ENCODE assay signal across 9 mouse cellular contexts in genomic region chr9:106149399-106149754, GRCm38 (mm10). TPM values are rescaled to one million over a fixed set of nuclear protein-coding genes. Genes with fewer than 3 reads are reported as not detected.
DNase-seq lines count a peak whose midpoint lies in the region; ATAC-seq and TF ChIP-seq lines count a peak whose summit lies in the region.
"Had no signal": no experiment of that assay in that cellular context is flagged by ENCODE, and none has a peak within 500 bp of the region (broad histone marks: within the 10 kb centered on the region; RNA-seq: fewer than 3 reads in every experiment).

No protein-coding gene starts in this region.

- peaks cover 11% of the 10 kb centered on the region; the same call in 1 of the 2 replicates for H3K4me1 ChIP-seq in kidney, embryonic 14.5 days (ENCODE audit: control insufficient read depth, insufficient read depth, low read length)
- peaks cover 12% of the 10 kb centered on the region for H3K4me1 ChIP-seq in embryonic facial prominence, embryonic 12.5 days
- peaks cover 26% of the 10 kb centered on the region for H3K4me1 ChIP-seq in hindbrain, embryonic 16.5 days (ENCODE audit: control insufficient read depth, insufficient read depth, low read depth, low read length)
- H3K4me1 ChIP-seq in midbrain, postnatal 0 days (ENCODE audit: insufficient read depth, low read length), result peaks cover 17% of the 10 kb centered on the region

- no peak overlapping the region for H3K27ac ChIP-seq in kidney, embryonic 14.5 days (ENCODE audit: low read depth, low read length)
- no peak overlapping the region for H3K27ac ChIP-seq in embryonic facial prominence, embryonic 12.5 days
- H3K27ac ChIP-seq in hindbrain, embryonic 16.5 days (ENCODE audit: low read depth, low read length), result peak overlapping the region; percentile 92
- peak overlapping the region; percentile 97 for H3K27ac ChIP-seq in midbrain, postnatal 0 days (ENCODE audit: low read depth, low read length)

- peak overlapping the region; percentile 52; the same call in 1 of the 2 replicates for H3K9ac ChIP-seq in kidney, embryonic 14.5 days (ENCODE audit: low read depth, low read length)
- peak overlapping the region; percentile 60 for H3K9ac ChIP-seq in embryonic facial prominence, embryonic 12.5 days
- H3K9ac ChIP-seq in hindbrain, embryonic 16.5 days (ENCODE audit: low read depth, low read length), result peak overlapping the region; percentile 93
- peak overlapping the region; percentile 93 for H3K9ac ChIP-seq in midbrain, postnatal 0 days (replicated peaks; ENCODE audit: low read length, poor library complexity, severe bottlenecking)

- H3K4me2 ChIP-seq in kidney, embryonic 14.5 days (replicated peaks; ENCODE audit: low read depth, low read length), result peak overlapping the region; percentile 62
- peak overlapping the region; percentile 87 for H3K4me2 ChIP-seq in embryonic facial prominence, embryonic 12.5 days (replicated peaks)
- H3K4me2 ChIP-seq in hindbrain, embryonic 16.5 days (ENCODE audit: low read length), result peak overlapping the region; percentile 60
- H3K4me2 ChIP-seq in midbrain, postnatal 0 days (ENCODE audit: low read depth, low read length, poor library complexity, severe bottlenecking), result peak overlapping the region; percentile 83

- DNase-seq in kidney, postnatal 14 days, result no peak
- peak; percentile 17 for DNase-seq in midbrain, postnatal 0 days (ENCODE audit: low spot score)
- DNase-seq in right cerebral cortex, postnatal 36 days (ENCODE audit: low spot score in 2 of 2), result no peak
- no peak for DNase-seq in adrenal gland, postnatal 14 days
- DNase-seq in layer of hippocampus, adult 18-20 months (ENCODE audit: low spot score in 2 of 2), result no peak
- DNase-seq: cerebellum, postnatal 25 days had no signal

- ATAC-seq in kidney, embryonic 14.5 days (ENCODE audit: low FRiP score, low TSS enrichment), result no peak
- no peak for ATAC-seq in embryonic facial prominence, embryonic 12.5 days (ENCODE audit: insufficient number of reproducible peaks, insufficient read depth, low FRiP score, low TSS enrichment)
- no peak for ATAC-seq in hindbrain, embryonic 16.5 days
- no peak for ATAC-seq in midbrain, postnatal 0 days (ENCODE audit: low FRiP score)

- H3K9me3 ChIP-seq in kidney, embryonic 14.5 days (ENCODE audit: control insufficient read depth, low read length), result no peaks in the 10 kb centered on the region
- H3K9me3 ChIP-seq in embryonic facial prominence, embryonic 12.5 days, result no peaks in the 10 kb centered on the region
- H3K9me3 ChIP-seq in hindbrain, embryonic 16.5 days (ENCODE audit: control insufficient read depth, low read length), result no peaks in the 10 kb centered on the region
- H3K9me3 ChIP-seq in midbrain, postnatal 0 days (ENCODE audit: low read length), result no peaks in the 10 kb centered on the region

- no peaks in the 10 kb centered on the region for H3K36me3 ChIP-seq in kidney, embryonic 14.5 days (ENCODE audit: control insufficient read depth, insufficient read depth, low read length)
- no peaks in the 10 kb centered on the region for H3K36me3 ChIP-seq in embryonic facial prominence, embryonic 12.5 days
- H3K36me3 ChIP-seq in hindbrain, embryonic 16.5 days (ENCODE audit: control insufficient read depth, insufficient read depth, low read length), result peaks cover 8% of the 10 kb centered on the region
- H3K36me3 ChIP-seq in midbrain, postnatal 0 days (ENCODE audit: insufficient read depth, low read length), result peaks cover 8% of the 10 kb centered on the region

- WGBS in kidney, embryonic 14.5 days, result 19% methylated on average over 10 of the region's 10 CpGs
- 16% methylated on average over 10 of the region's 10 CpGs for WGBS in embryonic facial prominence, embryonic 12.5 days
- WGBS in hindbrain, embryonic 16.5 days, result 8% methylated on average over 10 of the region's 10 CpGs
- WGBS in midbrain, postnatal 0 days, result 4% methylated on average over 10 of the region's 10 CpGs

- no peak for TF ChIP-seq CTCF in midbrain, postnatal 0 days (IDR thresholded peaks at IDR 0.05)

- peaks cover 35% of the 10 kb centered on the region for H3K27me3 ChIP-seq in kidney, embryonic 14.5 days (ENCODE audit: control insufficient read depth, insufficient read depth, low read length)
- peaks cover 45% of the 10 kb centered on the region for H3K27me3 ChIP-seq in embryonic facial prominence, embryonic 12.5 days
- no peaks in the 10 kb centered on the region for H3K27me3 ChIP-seq in hindbrain, embryonic 16.5 days (replicated peaks; ENCODE audit: control insufficient read depth, insufficient read depth, low read length)
- no peaks in the 10 kb centered on the region for H3K27me3 ChIP-seq in midbrain, postnatal 0 days (ENCODE audit: insufficient read depth, low read length)

- peak overlapping the region; percentile 41 for H3K4me3 ChIP-seq in kidney, embryonic 14.5 days (ENCODE audit: low read length)
- peak overlapping the region; percentile 50 for H3K4me3 ChIP-seq in embryonic facial prominence, embryonic 12.5 days
- peak overlapping the region; percentile 75 for H3K4me3 ChIP-seq in hindbrain, embryonic 16.5 days (ENCODE audit: low read length)
- H3K4me3 ChIP-seq in midbrain, postnatal 0 days (ENCODE audit: low read depth, low read length), result peak overlapping the region; percentile 76

RNA-seq across cellular contexts. Expression of gene Glyctk, which starts 8.6 kb away (rescaled TPM):
- polyA plus RNA-seq in kidney, embryonic 14.5 days (2014; fragmentation: Nextera tagmentation; extraction: Ambion mirVana), result 1.3 and 4.2 TPM in 2 replicates
- 3.0 and 4.1 TPM in 2 replicates for polyA plus RNA-seq in embryonic facial prominence, embryonic 12.5 days (2016; fragmentation: Nextera tagmentation; extraction: Ambion mirVana)
- 2.1 TPM in 2 replicates for polyA plus RNA-seq in hindbrain, embryonic 16.5 days (2015; fragmentation: Nextera tagmentation; extraction: Ambion mirVana)
- 0.66 and 0.94 TPM in 2 replicates for total RNA-seq in midbrain, postnatal 0 days (2014; rRNA removed)
- 0.75 and 0.90 TPM in 2 replicates for polyA plus RNA-seq in midbrain, postnatal 0 days (2015; fragmentation: Nextera tagmentation; extraction: Ambion mirVana)
- 3.6 and 13.6 TPM in 2 replicates for total RNA-seq in adrenal gland, postnatal 14 days (2021)
- 1 to 10 TPM; 4.2 to 4.8 TPM for total RNA-seq in layer of hippocampus, adult 18-20 months (2021)

RNA-seq across cellular contexts. Expression of gene Wdr82, which starts 21.4 kb away (rescaled TPM):
- polyA plus RNA-seq in kidney, embryonic 14.5 days (2014; fragmentation: Nextera tagmentation; extraction: Ambion mirVana), result 27.1 and 38.1 TPM in 2 replicates
- polyA plus RNA-seq in embryonic facial prominence, embryonic 12.5 days (2016; fragmentation: Nextera tagmentation; extraction: Ambion mirVana), result 30.8 and 32.6 TPM in 2 replicates
- polyA plus RNA-seq in hindbrain, embryonic 16.5 days (2015; fragmentation: Nextera tagmentation; extraction: Ambion mirVana), result 26.7 and 30.6 TPM in 2 replicates
- 245 and 261 TPM in 2 replicates for total RNA-seq in midbrain, postnatal 0 days (2014; rRNA removed)
- 30.6 and 31.7 TPM in 2 replicates for polyA plus RNA-seq in midbrain, postnatal 0 days (2015; fragmentation: Nextera tagmentation; extraction: Ambion mirVana)
- 83.9 and 84.7 TPM in 2 replicates for total RNA-seq in adrenal gland, postnatal 14 days (2021)
- 100 to 1,000 TPM; 130 to 137 TPM for total RNA-seq in layer of hippocampus, adult 18-20 months (2021)

RNA-seq across cellular contexts. Expression of gene Ppm1m, which starts 50.2 kb away (rescaled TPM):
- 36.4 and 43.1 TPM in 2 replicates for polyA plus RNA-seq in kidney, embryonic 14.5 days (2014; fragmentation: Nextera tagmentation; extraction: Ambion mirVana)
- 55.2 and 57.2 TPM in 2 replicates for polyA plus RNA-seq in embryonic facial prominence, embryonic 12.5 days (2016; fragmentation: Nextera tagmentation; extraction: Ambion mirVana)
- polyA plus RNA-seq in hindbrain, embryonic 16.5 days (2015; fragmentation: Nextera tagmentation; extraction: Ambion mirVana), result 20.9 TPM in 2 replicates
- total RNA-seq in midbrain, postnatal 0 days (2014; rRNA removed), result 16.2 and 27.7 TPM in 2 replicates
- 18.5 and 21.3 TPM in 2 replicates for polyA plus RNA-seq in midbrain, postnatal 0 days (2015; fragmentation: Nextera tagmentation; extraction: Ambion mirVana)
- 133 and 136 TPM in 2 replicates for total RNA-seq in adrenal gland, postnatal 14 days (2021)
- 10 to 100 TPM; 18.9 to 19.2 TPM for total RNA-seq in layer of hippocampus, adult 18-20 months (2021)

RNA-seq across cellular contexts. Expression of gene Col6a4, which starts 52.8 kb away (rescaled TPM):
- 0.50 and 0.76 TPM in 2 replicates for polyA plus RNA-seq in kidney, embryonic 14.5 days (2014; fragmentation: Nextera tagmentation; extraction: Ambion mirVana)
- 0.13 TPM in 2 replicates for polyA plus RNA-seq in embryonic facial prominence, embryonic 12.5 days (2016; fragmentation: Nextera tagmentation; extraction: Ambion mirVana)
- polyA plus RNA-seq in hindbrain, embryonic 16.5 days (2015; fragmentation: Nextera tagmentation; extraction: Ambion mirVana), result 1.3 and 1.5 TPM in 2 replicates
- total RNA-seq in midbrain, postnatal 0 days (2014; rRNA removed), result 1.3 and 2.6 TPM in 2 replicates
- 1.3 and 1.7 TPM in 2 replicates for polyA plus RNA-seq in midbrain, postnatal 0 days (2015; fragmentation: Nextera tagmentation; extraction: Ambion mirVana)
- 0.30 and 4.1 TPM in 2 replicates for total RNA-seq in adrenal gland, postnatal 14 days (2021)
- 1 to 10 TPM; 2.2 to 2.6 TPM for total RNA-seq in layer of hippocampus, adult 18-20 months (2021)

RNA-seq across cellular contexts. Expression of gene Twf2, which starts 53.5 kb away (rescaled TPM):
- polyA plus RNA-seq in kidney, embryonic 14.5 days (2014; fragmentation: Nextera tagmentation; extraction: Ambion mirVana), result 77.9 and 80.8 TPM in 2 replicates
- 66.7 and 70.6 TPM in 2 replicates for polyA plus RNA-seq in embryonic facial prominence, embryonic 12.5 days (2016; fragmentation: Nextera tagmentation; extraction: Ambion mirVana)
- 49.9 and 50.3 TPM in 2 replicates for polyA plus RNA-seq in hindbrain, embryonic 16.5 days (2015; fragmentation: Nextera tagmentation; extraction: Ambion mirVana)
- total RNA-seq in midbrain, postnatal 0 days (2014; rRNA removed), result 60.1 and 78.3 TPM in 2 replicates
- polyA plus RNA-seq in midbrain, postnatal 0 days (2015; fragmentation: Nextera tagmentation; extraction: Ambion mirVana), result 41.6 and 47.4 TPM in 2 replicates
- total RNA-seq in adrenal gland, postnatal 14 days (2021), result 43.6 and 54.3 TPM in 2 replicates
- 10 to 100 TPM; 58.4 to 60.6 TPM for total RNA-seq in layer of hippocampus, adult 18-20 months (2021)

Comparison
In these comparisons a context has a peak if more than half of its experiments do, and no peak if none do; other contexts are left out.
1. H3K27ac ChIP-seq: peak in hindbrain, embryonic 16.5 days (single experiment) and midbrain, postnatal 0 days (single experiment); none in kidney, embryonic 14.5 days (single experiment) and embryonic facial prominence, embryonic 12.5 days (single experiment).
2. Peak in every context shown above with its lines, with median percentiles within 50 percentile points of each other: H3K4me2 ChIP-seq, H3K4me3 ChIP-seq and H3K9ac ChIP-seq.